Mouse (Mus musculus) liver, embryonic 15.5 days (tissue): ENCODE measurements around the gene B9d1. TPM values are rescaled to one million over a fixed set of nuclear protein-coding genes. Genes with fewer than 3 reads are reported as not detected.

Experiments
- ATAC-seq: fragments of 200-750 bp; cut with Nextera tagmentation; 2 replicates; pipeline ENCODE4 v1.8.0; 2017; ENCODE audit warnings: moderate number of reproducible peaks, mild to moderate bottlenecking, moderate library complexity; ENCODE audit not compliant: insufficient read depth
- H3K27ac ChIP-seq: fragments of 300-500 bp; sonication (generic); replicated peaks from 2 replicates; pipeline ENCODE4 v1.5.1; 2015; ENCODE audit warnings: mild to moderate bottlenecking, inconsistent platforms
- H3K27me3 ChIP-seq: fragments of 300-500 bp; sonication (generic); 2 replicates; pipeline ENCODE4 v1.6.1; 2015; ENCODE audit warnings: mild to moderate bottlenecking, inconsistent platforms
- H3K36me3 ChIP-seq: fragments of 300-500 bp; sonication (generic); replicated peaks from 2 replicates; pipeline ENCODE4 v1.6.1; 2015; ENCODE audit warnings: moderate library complexity, mild to moderate bottlenecking, inconsistent platforms
- H3K4me1 ChIP-seq: fragments of 300-500 bp; sonication (generic); replicated peaks from 2 replicates; pipeline ENCODE4 v1.6.1; 2015; ENCODE audit warnings: inconsistent platforms
- H3K4me2 ChIP-seq: fragments of 300-500 bp; sonication (generic); 2 replicates; pipeline ENCODE4 v1.6.1; 2015; ENCODE audit warnings: moderate library complexity, mild to moderate bottlenecking, inconsistent platforms
- H3K4me3 ChIP-seq: fragments of 300-500 bp; sonication (generic); replicated peaks from 2 replicates; pipeline ENCODE4 v1.5.1; 2015; ENCODE audit warnings: mild to moderate bottlenecking, inconsistent platforms
- H3K9ac ChIP-seq: fragments of 300-500 bp; sonication (generic); 2 replicates; pipeline ENCODE4 v1.6.1; 2015; ENCODE audit warnings: moderate library complexity, mild to moderate bottlenecking, inconsistent platforms
- H3K9me3 ChIP-seq: fragments of 300-500 bp; sonication (generic); replicated peaks from 2 replicates; pipeline ENCODE4 v1.6.1; 2016; ENCODE audit warnings: inconsistent platforms
- WGBS: fragments of 180-500 bp; shearing (Covaris S2); methylation state at CpG from one replicate; pipeline ENCODE4 v1.1.7; 2015; ENCODE audit warnings: mixed read lengths; ENCODE audit not compliant: insufficient replicate concordance; 5-methylcytosine and 5-hydroxymethylcytosine counted together
- polyA plus RNA-seq: library from polyadenylated mRNA; unstranded; fragments of >200 nt; fragmentation: Nextera tagmentation; extraction: Ambion mirVana; gene quantifications from 2 replicates; pipeline ENCODE4 v1.2.1, GENCODE M21; 2015

B9d1 gene
- polyA plus RNA-seq, 1 experiment from 2014 or later: 1.6 TPM

- WGBS: 55% methylated on average over 2 of the region's 2 CpGs
- no peak overlapping the region for H3K27ac ChIP-seq
Measured at GRCm38 (mm10) chr11:61541106-61541505, 36.2 kb downstream of the B9d1 start.

DNA sequence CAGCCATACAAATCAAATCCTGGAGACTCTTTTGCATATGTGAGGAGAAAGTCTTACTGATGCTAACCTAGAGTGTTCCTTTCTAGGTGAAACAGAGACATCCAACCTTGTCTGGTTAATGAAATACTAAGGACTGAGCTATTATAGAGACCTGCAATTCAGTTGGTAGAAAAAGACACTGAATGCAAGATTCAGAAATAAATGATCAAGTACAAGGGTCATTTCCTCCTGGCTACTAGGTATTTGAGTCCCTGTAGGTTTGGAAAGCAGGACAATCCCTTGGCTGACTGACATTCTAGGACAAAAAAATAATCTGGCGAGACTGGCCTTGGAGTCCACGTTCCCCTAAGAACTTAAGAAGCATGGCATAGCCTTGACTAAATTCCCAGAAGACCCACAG is 40.6 kb downstream of the B9d1 start:
- WGBS: 60% methylated on average over 2 of the region's 2 CpGs
- no peaks in the 10 kb centered on the region for H3K36me3 ChIP-seq

More at GRCm38 (mm10) chr11:61541106-61541505, 36.2 kb downstream of the B9d1 start:
- H3K36me3 ChIP-seq: no peaks in the 10 kb centered on the region; the same call in 1 of the 2 replicates
- H3K9me3 ChIP-seq: no peaks in the 10 kb centered on the region
- H3K27me3 ChIP-seq: 0 out of 2 replicates have a peak, but pooled peaks cover 4% of the 10 kb centered on the region
- H3K4me1 ChIP-seq: no peaks in the 10 kb centered on the region
- no peak overlapping the region for H3K4me3 ChIP-seq
- no peak overlapping the region for H3K9ac ChIP-seq
- no peak for ATAC-seq
- no peak overlapping the region for H3K4me2 ChIP-seq

GRCm38 (mm10) chr11:61546452-61546851 is 41.5 kb downstream of the B9d1 start:
- no peak overlapping the region for H3K27ac ChIP-seq
- WGBS: 67% methylated on average over 10 of the region's 10 CpGs
- no peak for ATAC-seq

More for the DNA sequence above, 40.6 kb downstream of the B9d1 start:
- ATAC-seq: no peak
- no peaks in the 10 kb centered on the region for H3K9me3 ChIP-seq
- H3K27ac ChIP-seq: no peak overlapping the region
- no peak overlapping the region for H3K9ac ChIP-seq
- no peak overlapping the region for H3K4me2 ChIP-seq
- H3K27me3 ChIP-seq: no peaks in the 10 kb centered on the region
- no peaks in the 10 kb centered on the region for H3K4me1 ChIP-seq
- H3K4me3 ChIP-seq: no peak overlapping the region

GRCm38 (mm10) chr11:61547710-61548109 is 42.8 kb downstream of the B9d1 start:
- no peaks in the 10 kb centered on the region for H3K9me3 ChIP-seq
- H3K4me1 ChIP-seq: no peaks in the 10 kb centered on the region
- no peak overlapping the region for H3K9ac ChIP-seq
- ATAC-seq: no peak
- 47% methylated on average over 4 of the region's 4 CpGs for WGBS
- H3K27me3 ChIP-seq: no peaks in the 10 kb centered on the region
- no peak overlapping the region for H3K4me2 ChIP-seq
- H3K27ac ChIP-seq: no peak overlapping the region
- H3K4me3 ChIP-seq: no peak overlapping the region
- no peaks in the 10 kb centered on the region for H3K36me3 ChIP-seq

More at GRCm38 (mm10) chr11:61546452-61546851, 41.5 kb downstream of the B9d1 start:
- Histone ChIP-seq H3K9me3 (no peaks in the 10 kb centered on the region), H3K36me3 (no peaks in the 10 kb centered on the region), H3K4me3 (no peak overlapping the region), H3K9ac (no peak overlapping the region), H3K4me1 (no peaks in the 10 kb centered on the region), H3K27me3 (no peaks in the 10 kb centered on the region), H3K4me2 (no peak overlapping the region)

GRCm38 (mm10) chr11:61550631-61551030 is 45.7 kb downstream of the B9d1 start:
- H3K4me2 ChIP-seq: no peak overlapping the region
- H3K27me3 ChIP-seq: no peaks in the 10 kb centered on the region
- no peaks in the 10 kb centered on the region for H3K4me1 ChIP-seq
- H3K9ac ChIP-seq: no peak overlapping the region
- H3K27ac ChIP-seq: no peak overlapping the region
- H3K36me3 ChIP-seq: no peaks in the 10 kb centered on the region
- no peak overlapping the region for H3K4me3 ChIP-seq
- H3K9me3 ChIP-seq: no peaks in the 10 kb centered on the region
- no peak for ATAC-seq

DNA sequence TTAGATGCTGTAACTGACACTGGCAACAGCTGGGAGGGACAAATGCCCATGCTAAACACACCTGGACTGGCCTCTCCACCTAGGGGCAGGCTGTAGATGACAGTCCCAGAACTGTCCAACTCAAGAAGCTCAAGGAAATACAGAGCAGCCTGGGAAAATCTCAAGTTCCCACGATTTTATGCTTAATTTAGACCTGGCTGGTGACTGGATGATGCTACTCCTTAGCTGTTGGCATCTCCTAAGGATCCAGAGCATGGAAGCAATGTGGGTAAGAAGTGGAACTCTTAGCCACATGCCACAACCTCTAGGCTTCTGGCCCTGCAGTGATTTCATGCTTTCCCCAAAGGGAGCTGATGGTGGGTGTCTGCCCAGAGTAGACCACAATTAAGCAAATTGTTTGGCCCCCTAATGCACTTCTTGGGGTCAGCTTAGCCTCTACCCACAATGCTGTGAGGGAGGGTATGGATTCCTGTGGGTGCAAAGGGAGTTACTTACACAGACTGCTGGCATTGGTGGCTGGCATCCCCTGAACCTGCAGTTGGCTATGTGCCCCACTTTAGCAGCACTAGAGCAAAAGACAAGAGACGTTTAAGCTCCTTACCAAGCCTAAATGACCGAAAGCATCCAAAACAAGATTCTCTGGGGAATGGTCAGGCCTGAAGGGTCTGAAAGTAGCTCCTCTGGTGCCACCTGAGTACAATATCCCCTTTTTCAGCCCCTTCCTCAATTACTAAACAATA is 48.2 kb downstream of the B9d1 start:
- H3K27me3 ChIP-seq: no peaks in the 10 kb centered on the region
- H3K27ac ChIP-seq: no peak overlapping the region
- H3K4me3 ChIP-seq: no peak overlapping the region
- H3K4me2 ChIP-seq: no peak overlapping the region
- H3K9me3 ChIP-seq: no peaks in the 10 kb centered on the region
- 41% methylated on average over 3 of the region's 3 CpGs for WGBS
- no peaks in the 10 kb centered on the region for H3K36me3 ChIP-seq
- no peak for ATAC-seq
- H3K9ac ChIP-seq: no peak overlapping the region
- no peaks in the 10 kb centered on the region for H3K4me1 ChIP-seq

DNA sequence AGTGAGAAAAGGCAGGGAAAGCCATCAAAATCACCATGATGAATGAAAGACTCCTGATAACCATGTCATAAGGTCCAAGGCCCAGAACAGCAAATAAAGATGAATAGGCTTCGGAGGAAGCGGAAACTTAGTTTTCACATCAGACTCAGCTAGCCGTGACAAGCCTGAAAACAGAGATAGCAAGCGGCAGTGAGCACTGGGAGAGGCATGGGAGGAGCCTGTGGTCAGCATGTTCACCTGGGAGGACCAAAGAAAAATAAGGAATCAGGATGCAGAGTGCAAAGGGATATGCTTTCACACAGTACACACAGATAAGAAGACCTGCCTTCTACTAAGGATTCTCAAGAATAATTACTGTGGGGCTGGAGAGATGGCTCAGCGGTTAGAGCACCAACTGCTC is 54.6 kb downstream of the B9d1 start:
- 0 out of 2 replicates have a peak, but pooled peaks cover 10% of the 10 kb centered on the region for H3K27me3 ChIP-seq
- H3K9me3 ChIP-seq: no peaks in the 10 kb centered on the region
- 0 out of 2 replicates have a peak, but pooled peaks cover 3% of the 10 kb centered on the region for H3K4me1 ChIP-seq
- 62% methylated on average over 5 of the region's 5 CpGs for WGBS
- H3K27ac ChIP-seq: no peak overlapping the region
- no peak overlapping the region for H3K4me3 ChIP-seq
- no peaks in the 10 kb centered on the region for H3K36me3 ChIP-seq
- ATAC-seq: no peak
- no peak overlapping the region for H3K4me2 ChIP-seq
- H3K9ac ChIP-seq: no peak overlapping the region

DNA sequence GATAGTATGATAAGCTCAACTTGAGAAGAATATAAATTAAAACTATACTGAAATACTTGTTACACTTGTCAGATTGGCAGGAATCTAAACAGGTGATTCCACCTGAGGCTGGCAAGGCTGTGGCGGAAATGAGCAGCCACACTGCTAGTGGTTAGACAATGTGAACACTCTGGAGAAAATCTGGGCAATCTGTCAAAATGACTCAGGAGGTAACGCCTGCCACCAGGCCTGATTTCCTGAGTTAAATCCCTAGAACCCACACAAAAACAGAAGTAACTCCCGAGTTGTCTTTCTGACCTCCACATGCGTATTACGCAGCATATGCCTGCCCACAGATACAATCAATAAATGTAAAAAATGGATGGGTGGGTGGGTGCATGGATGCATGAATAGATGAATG is 57.5 kb downstream of the B9d1 start:
- H3K4me2 ChIP-seq: no peak overlapping the region
- 0 out of 2 replicates have a peak, but pooled peaks cover 3% of the 10 kb centered on the region for H3K4me1 ChIP-seq
- H3K27ac ChIP-seq: no peak overlapping the region
- H3K9me3 ChIP-seq: no peaks in the 10 kb centered on the region
- WGBS: 16% methylated on average over 5 of the region's 5 CpGs
- no peak overlapping the region for H3K9ac ChIP-seq
- H3K4me3 ChIP-seq: no peak overlapping the region
- no peak for ATAC-seq
- H3K27me3 ChIP-seq: 0 out of 2 replicates have a peak, but pooled peaks cover 10% of the 10 kb centered on the region
- H3K36me3 ChIP-seq: no peaks in the 10 kb centered on the region

Other genes with a start within 250 kb of the B9d1 start
- 32.4 and 33.0 TPM in 2 replicates for gene Aldh3a2, start 237.7 kb upstream of the B9d1 start, polyA plus RNA-seq
- 0.03 and 0.06 TPM in 2 replicates for gene Slc47a2, start 162.3 kb upstream of the B9d1 start, polyA plus RNA-seq
- gene Slc47a1, start 126.8 kb upstream of the B9d1 start, polyA plus RNA-seq: 14.6 and 17.9 TPM in 2 replicates
- gene Rnf112, start 51.0 kb upstream of the B9d1 start, polyA plus RNA-seq: 0.08 and 0.17 TPM in 2 replicates
- gene Mfap4, start 19.7 kb upstream of the B9d1 start, polyA plus RNA-seq: 8.7 and 9.8 TPM in 2 replicates
- 7.4 and 8.7 TPM in 2 replicates for gene Mapk7, start 10.7 kb upstream of the B9d1 start, polyA plus RNA-seq
- 2.0 TPM in 2 replicates for gene Epn2, start 74.5 kb downstream of the B9d1 start, polyA plus RNA-seq
- 4.3 and 5.6 TPM in 2 replicates for gene Grap, start 148.1 kb downstream of the B9d1 start, polyA plus RNA-seq
- 6.6 and 9.0 TPM in 2 replicates for gene Fam83g, start 178.9 kb downstream of the B9d1 start, polyA plus RNA-seq
- gene Slc5a10, start 215.7 kb downstream of the B9d1 start, polyA plus RNA-seq: not detected in 2 replicates